Mouse (Mus musculus) kidney, postnatal 14 days (tissue): ENCODE measurements at regions not wholly inside any gene's neighbourhood (a gene's known extent, or its start where the extent isn't known, plus 50 kb on each side); places are given as distances from the start of the nearest gene placed in this dataset.

ENCODE experiments used
- DNase-seq: peaks from one replicate; pipeline ENCODE4 v3.0.0; 2022; ENCODE audit warnings: mixed read lengths

DNA sequence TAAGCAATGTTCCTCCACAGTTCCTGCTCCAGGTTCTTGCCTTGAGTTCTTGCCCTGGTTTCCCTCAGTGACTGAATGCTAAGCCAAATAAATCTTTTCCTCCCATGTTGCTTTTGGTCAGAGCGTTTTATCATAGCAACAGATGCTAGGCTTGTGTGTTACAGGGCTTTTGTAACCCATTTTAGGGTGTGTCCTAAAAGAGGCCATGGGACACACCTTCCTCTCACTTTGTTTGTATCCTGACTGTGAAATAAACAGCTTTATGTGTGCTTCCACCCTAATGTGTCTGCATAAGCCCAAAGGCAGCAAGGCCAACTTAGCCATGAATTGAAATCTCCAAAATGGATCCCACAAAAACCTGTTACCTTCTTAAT, 53.9 kb upstream of the Parp11 start:
- no peak for DNase-seq

- DNase-seq: no peak
These were observed 52.6 kb upstream of the Parp11 start for GRCm38 (mm10) chr6:127393907-127394600.
